Mouse (Mus musculus) urinary bladder, adult 2 months (tissue): ENCODE data around the gene Fam19a1. TPM values are rescaled to one million over a fixed set of nuclear protein-coding genes. Genes with fewer than 3 reads are reported as not detected.

ENCODE experiments used
- DNase-seq: peaks from one replicate; pipeline ENCODE4 v3.0.0; 2022; ENCODE audit warnings: low spot score
- polyA plus RNA-seq: library from polyadenylated mRNA; depleted of rRNA; stranded (reverse); fragments of >200 nt; gene quantifications from 2 replicates; pipeline ENCODE4 v1.2.3, GENCODE M21; 2012

Fam19a1 gene
- polyA plus RNA-seq, 1 experiment = 0.04 TPM

DNA sequence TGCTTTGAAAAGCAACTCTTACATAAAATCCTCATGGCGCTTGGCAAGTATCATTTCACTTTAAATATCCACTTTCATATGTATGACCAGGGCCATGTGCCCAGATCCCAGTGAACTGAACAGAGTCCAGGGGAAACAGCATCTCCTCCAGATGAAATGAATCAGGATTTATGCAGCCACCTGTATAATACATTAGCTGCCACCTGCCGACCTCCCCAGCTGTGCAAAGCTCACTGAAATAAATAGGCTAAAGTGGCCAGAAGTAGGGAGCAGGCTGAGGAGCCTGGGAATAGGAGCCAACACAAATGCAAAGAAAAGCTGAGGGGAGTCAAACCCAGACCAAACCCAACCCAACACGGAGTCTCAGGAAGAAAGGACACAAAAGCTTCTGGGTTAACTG lies 324.9 kb downstream of the Fam19a1 start:
- DNase-seq = no peak

- no peak for DNase-seq
Observed at GRCm38 (mm10) chr6:96439419-96439818, 326.5 kb downstream of the Fam19a1 start.

- no peak for DNase-seq
Observed at GRCm38 (mm10) chr6:96441971-96442370, 329.0 kb downstream of the Fam19a1 start.

DNA sequence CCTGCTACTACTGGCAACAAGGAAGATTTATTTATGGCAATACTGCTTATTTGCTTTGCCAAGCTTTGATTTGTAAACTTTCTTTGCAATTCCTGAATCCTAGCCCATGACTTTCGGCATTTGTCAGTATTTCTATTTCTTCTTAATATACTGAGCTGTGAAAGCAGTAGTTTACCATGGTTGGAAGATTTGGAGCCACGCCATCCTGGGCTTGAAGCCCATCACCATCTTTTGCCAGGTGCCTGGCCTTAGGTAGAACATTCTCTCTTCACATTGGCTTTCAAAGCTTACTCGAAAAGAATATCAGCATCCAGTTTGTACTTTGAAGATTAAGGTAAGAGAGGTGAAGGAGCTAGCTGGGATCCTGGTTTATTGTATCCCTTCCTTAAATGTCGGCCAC lies 334.5 kb downstream of the Fam19a1 start:
- DNase-seq = no peak

DNA sequence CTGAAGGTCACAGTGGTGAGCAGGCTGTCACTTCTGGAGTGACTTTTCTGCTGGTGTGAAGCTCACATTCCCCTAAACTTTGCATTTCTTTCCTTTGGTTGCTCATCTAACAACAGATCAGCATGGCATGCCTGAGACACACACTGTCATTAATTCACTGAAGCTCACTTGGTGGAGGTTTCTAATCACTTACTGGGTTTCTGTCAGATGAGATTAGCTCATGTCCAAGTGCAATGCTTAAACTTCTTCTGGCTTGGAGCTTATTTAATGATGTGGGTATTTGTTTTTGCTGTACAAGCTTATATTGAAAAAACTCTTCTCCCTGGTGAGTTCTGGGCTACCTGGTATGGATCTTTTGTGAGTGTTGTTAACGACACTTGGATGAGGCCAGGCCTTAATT lies 343.3 kb downstream of the Fam19a1 start:
- no peak for DNase-seq

DNA sequence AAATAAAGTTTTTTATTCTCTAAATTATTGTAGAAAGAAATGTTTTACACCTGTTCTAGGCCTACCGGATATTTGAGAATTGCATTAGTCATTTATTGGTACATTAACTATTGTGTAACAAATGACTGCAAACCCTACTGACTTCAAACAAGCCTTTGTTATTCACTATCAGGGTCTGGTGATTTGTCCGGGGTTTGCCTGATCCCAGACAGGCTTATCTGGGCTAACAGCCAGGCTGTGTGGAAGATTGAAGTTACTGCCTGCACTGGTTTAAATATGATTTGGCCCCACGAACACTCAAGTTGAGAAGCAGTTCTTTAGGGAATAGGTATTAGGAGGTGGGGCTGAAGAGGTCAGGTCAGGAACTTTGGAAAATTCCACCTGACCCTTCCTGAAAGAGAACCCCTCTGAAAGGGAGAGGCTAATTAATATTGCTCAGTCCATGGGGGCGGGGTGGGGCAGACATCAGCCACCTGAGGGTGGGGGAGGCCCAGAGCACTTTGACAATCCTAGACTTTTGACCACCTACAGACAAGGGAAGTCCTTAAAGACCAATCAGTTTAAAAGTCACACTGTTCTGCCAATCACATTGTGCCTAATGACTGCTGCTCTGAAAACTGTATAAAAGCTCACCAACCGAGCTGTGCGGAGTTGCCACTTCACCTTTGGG lies 344.8 kb downstream of the Fam19a1 start:
- DNase-seq = no peak

- DNase-seq = no peak
Observed at GRCm38 (mm10) chr6:96459041-96459440, 346.1 kb downstream of the Fam19a1 start.

DNA sequence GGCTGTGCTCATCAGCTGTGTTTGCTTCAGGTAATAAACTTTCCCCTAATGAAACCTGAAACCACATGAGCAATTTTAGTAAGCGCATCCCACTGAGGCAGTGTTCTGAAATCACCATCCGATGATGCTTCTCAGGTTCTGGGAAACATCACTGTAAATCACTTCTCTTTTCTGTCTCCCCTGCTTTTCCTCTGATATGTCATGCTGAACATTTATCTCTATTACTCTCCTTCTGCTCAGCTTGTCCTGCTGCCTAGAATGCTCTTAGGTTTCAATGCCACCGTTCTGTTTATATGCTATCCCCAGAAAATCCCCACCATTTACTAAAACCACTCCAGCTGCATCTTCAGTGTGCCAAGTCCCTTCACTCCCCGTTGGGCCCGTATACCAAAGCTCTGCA lies 386.5 kb downstream of the Fam19a1 start:
- no peak for DNase-seq

DNA sequence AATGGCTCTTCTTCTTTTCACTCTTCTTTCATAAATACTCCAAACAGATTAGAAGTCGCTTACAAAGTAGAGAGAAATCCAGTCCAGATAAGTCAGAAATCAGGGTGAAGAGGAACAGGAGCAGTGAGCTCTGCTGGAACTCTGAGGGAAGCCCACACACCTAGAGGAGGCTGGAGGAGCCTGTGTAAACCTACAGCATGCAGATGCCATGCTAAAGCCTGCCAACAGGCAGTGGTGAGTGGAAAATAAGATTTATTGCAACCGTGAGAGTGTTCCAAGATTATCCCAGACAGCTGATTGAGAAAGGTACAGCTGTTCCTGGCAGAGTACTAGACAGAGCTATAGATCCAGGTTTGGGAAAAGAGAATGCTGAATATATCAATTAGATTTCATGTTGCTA lies 428.6 kb downstream of the Fam19a1 start:
- no peak for DNase-seq

DNA sequence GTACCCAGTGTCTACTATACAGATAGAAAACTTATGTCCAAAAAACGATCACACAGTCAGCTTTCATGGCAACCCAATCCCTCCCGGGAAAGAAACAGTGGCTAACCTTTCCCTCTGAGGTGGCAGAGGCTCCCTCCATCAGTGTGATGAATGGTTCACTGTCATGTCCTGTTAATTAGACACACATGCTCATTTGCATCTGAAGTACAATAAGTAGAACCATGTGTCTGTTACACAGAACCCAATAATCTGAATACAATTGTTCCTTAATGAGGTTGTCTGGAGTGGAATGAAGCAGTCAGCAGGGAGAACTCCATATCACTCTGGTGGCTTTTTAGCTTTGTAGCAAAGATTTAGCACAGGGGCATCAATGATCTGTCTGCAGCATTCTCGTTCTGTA lies 431.9 kb downstream of the Fam19a1 start:
- no peak for DNase-seq

- DNase-seq = no peak
Observed at GRCm38 (mm10) chr6:96550431-96550830, 437.5 kb downstream of the Fam19a1 start.

GRCm38 (mm10) chr6:96578649-96579048 lies 465.7 kb downstream of the Fam19a1 start:
- DNase-seq = no peak

DNA sequence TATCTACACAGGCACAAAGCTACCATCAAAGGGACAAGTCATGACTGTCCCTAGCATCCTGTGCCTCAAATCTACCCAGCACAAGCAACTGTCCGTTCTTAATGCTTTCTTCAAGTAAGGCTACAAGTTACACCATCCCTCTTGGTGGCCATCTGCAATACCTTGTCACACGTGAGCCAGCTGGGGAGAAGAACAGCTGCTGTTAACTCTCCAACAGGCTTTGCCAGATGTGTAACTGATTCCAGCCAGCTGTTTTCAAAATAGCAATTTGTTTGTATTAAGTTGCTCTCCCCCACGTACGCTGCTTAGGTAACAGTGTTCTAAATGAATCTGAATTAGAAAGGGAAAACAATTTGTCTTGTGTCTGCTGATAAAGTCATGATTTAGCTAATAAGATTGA lies 467.8 kb downstream of the Fam19a1 start:
- DNase-seq = no peak

DNA sequence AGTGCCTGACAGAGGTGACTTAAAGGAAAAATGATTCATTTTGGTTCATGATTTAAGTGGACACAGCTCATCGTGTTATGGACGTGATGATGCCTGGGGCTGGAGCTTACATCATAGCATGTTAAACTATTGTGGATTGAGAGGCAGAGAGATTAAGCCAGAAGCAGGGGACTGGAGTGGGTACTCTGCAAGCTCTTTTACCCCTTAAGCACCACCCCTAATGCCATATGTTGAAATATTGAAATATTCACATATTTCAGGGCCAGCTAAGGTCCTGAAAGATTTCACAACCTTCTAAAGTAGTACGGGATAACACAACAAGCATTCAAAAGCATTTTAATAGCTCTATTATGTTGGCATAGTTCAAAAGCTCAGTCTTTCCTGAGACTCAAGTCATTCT lies 468.2 kb downstream of the Fam19a1 start:
- no peak for DNase-seq

DNA sequence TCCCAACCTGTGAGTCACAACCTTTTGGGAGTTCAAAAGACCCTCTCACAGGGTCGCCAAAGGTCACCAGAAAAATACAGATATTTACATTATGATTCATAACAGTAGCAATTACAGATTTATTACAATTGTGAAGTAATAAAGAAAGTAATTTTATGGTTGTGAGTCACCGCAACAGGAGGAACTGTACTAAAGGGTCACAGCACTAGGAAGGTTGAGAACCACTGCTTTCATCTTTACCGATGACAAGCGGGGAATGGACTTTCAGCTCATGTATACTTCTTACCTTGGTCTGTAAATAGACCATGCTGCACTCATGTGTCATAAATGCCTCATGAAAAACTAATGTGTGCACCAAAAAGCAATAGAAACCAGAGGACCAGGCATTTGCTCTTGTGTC lies 474.5 kb downstream of the Fam19a1 start:
- DNase-seq = no peak

GRCm38 (mm10) chr6:96593031-96593430 lies 480.1 kb downstream of the Fam19a1 start:
- no peak for DNase-seq

GRCm38 (mm10) chr6:96595201-96595600 lies 482.2 kb downstream of the Fam19a1 start:
- no peak for DNase-seq

GRCm38 (mm10) chr6:96624196-96624595 lies 511.2 kb downstream of the Fam19a1 start:
- DNase-seq = no peak

DNA sequence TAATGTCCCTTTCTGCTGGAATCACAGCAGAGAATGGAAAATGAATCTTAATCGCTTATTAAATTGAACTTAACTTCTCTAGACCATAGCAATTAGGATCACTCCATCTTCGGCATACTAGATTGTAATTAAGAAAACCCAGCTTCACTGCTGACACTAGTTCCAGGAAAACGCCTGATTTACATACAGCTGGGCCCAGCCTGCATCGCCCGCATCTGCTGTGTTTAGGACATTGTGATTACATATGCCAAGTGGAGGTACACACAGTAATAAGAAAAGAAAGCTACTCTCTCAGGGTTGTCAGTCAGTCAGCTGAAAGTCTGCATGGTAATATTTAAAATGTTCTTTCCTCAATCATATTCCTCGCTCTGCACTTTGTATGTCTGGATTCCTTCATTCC lies 518.6 kb downstream of the Fam19a1 start:
- DNase-seq = no peak

- no peak for DNase-seq
Observed at GRCm38 (mm10) chr6:96632243-96632642, 519.3 kb downstream of the Fam19a1 start.

- no peak for DNase-seq
Observed at GRCm38 (mm10) chr6:96635663-96636062, 522.7 kb downstream of the Fam19a1 start.

- no peak for DNase-seq
Observed at GRCm38 (mm10) chr6:96648742-96649141, 535.8 kb downstream of the Fam19a1 start.

DNA sequence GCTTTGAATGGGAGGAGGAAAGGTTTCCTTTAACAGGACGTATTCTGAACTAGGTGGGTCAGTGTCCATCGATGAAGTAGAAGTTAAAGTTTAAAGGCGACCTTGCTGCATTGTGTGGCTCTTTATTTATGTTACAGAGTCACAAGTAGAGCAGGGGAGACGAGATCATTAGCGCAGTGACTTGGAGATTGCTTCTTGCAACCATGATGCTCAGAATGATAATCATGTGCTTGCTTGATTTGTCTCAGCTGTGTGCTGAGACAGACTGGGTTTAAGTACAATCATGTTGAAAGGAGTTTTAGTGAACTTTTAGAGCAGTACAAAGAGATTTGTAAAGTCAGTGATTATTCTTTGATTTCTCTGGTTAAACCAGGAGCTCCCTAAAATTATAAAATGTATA lies 536.3 kb downstream of the Fam19a1 start:
- DNase-seq = no peak

DNA sequence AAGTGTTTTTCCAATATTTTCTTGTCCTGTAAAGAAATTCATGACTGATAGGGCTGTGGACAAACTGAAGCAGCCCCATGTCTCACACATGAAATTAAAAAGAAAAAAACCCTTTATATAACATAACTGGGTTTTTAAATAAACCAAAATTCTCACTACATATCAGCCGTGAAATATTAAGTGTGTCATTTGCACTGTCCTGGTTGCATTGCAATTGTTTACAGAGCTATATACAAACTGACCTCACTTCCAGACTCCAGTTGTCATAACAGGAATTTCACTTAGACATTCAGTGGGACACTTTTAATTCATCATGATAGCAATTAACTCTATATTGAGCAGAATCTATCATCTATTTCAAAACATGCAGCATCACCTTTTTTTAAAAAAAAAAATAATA lies 553.4 kb downstream of the Fam19a1 start:
- no peak for DNase-seq
